Mouse (Mus musculus) A20 (cell line): ENCODE data around the gene Npc1l1.

Experiments used
- DNase-seq: peaks from one replicate; pipeline ENCODE4 v3.0.0-alpha.2; 2011; ENCODE audit warnings: low read depth, low spot score

Npc1l1 gene

GRCm38 (mm10) chr11:6208158-6208557, 21.8 kb downstream of the Npc1l1 start:
- no peak for DNase-seq

- DNase-seq: no peak
Observed at GRCm38 (mm10) chr11:6207090-6207489, 22.9 kb downstream of the Npc1l1 start.

- no peak for DNase-seq
Observed at GRCm38 (mm10) chr11:6200570-6200969, 29.4 kb downstream of the Npc1l1 start.

GRCm38 (mm10) chr11:6200087-6200569, 29.8 kb downstream of the Npc1l1 start, which contains the start of gene Nudcd3:
TSS of gene Nudcd3 (minus strand) at chr11:6200415.
- peak; percentile 97 for DNase-seq

- DNase-seq: no peak
Observed at GRCm38 (mm10) chr11:6199410-6200086, 30.4 kb downstream of the Npc1l1 start, which contains the start of gene A730071L15Rik. TSS of gene A730071L15Rik (plus strand) at chr11:6200029.

GRCm38 (mm10) chr11:6198449-6198848, 31.5 kb downstream of the Npc1l1 start:
- DNase-seq: no peak

- no peak for DNase-seq
Observed at GRCm38 (mm10) chr11:6196780-6197179, 33.2 kb downstream of the Npc1l1 start.

GRCm38 (mm10) chr11:6187878-6188277, 42.1 kb downstream of the Npc1l1 start:
- DNase-seq: peak; percentile 80

GRCm38 (mm10) chr11:6187399-6187798, 42.5 kb downstream of the Npc1l1 start:
- DNase-seq: no peak

GRCm38 (mm10) chr11:6184202-6184935, 45.6 kb downstream of the Npc1l1 start:
- peak; percentile 72 for DNase-seq

- DNase-seq: no peak
Observed at GRCm38 (mm10) chr11:6183246-6183645, 46.7 kb downstream of the Npc1l1 start.

- peak; percentile 53 for DNase-seq
Observed at GRCm38 (mm10) chr11:6180811-6181399, 49.0 kb downstream of the Npc1l1 start.

- DNase-seq: no peak
Observed at GRCm38 (mm10) chr11:6179194-6179593, 50.7 kb downstream of the Npc1l1 start.

GRCm38 (mm10) chr11:6178673-6179166, 51.2 kb downstream of the Npc1l1 start:
- peak; percentile 80 for DNase-seq

- DNase-seq: peak; percentile 90
Observed at GRCm38 (mm10) chr11:6177781-6178420, 52.0 kb downstream of the Npc1l1 start.

GRCm38 (mm10) chr11:6175506-6175905, 54.4 kb downstream of the Npc1l1 start:
- peak; percentile 72 for DNase-seq

- DNase-seq: no peak
Observed at GRCm38 (mm10) chr11:6174719-6175118, 55.2 kb downstream of the Npc1l1 start.

GRCm38 (mm10) chr11:6169041-6169663, 60.8 kb downstream of the Npc1l1 start:
- peak; percentile 81 for DNase-seq

- no peak for DNase-seq
Observed at GRCm38 (mm10) chr11:6166351-6166750, 63.6 kb downstream of the Npc1l1 start.

GRCm38 (mm10) chr11:6165391-6166081, 64.4 kb downstream of the Npc1l1 start:
- DNase-seq: no peak

- DNase-seq: no peak
Observed at GRCm38 (mm10) chr11:6164781-6165180, 65.2 kb downstream of the Npc1l1 start.
